Mouse (Mus musculus) layer of hippocampus, adult 6 months (tissue): ENCODE measurements around the gene Lce1l. TPM values are rescaled to one million over a fixed set of nuclear protein-coding genes. Genes with fewer than 3 reads are reported as not detected.

Experiments used
- long read RNA-seq, 2 experiments: library from polyadenylated mRNA; unstranded; transcript quantifications; one replicate each; pipeline ENCODE4 v2.0.0; 2019 to 2020
- polyA plus RNA-seq: library from polyadenylated mRNA; unstranded; fragments of <200 nt; fragmentation: Nextera tagmentation; gene quantifications from 2 replicates; pipeline ENCODE4 v1.2.3, GENCODE M21; 2021

The Lce1l gene
- not detected in 2 replicates for polyA plus RNA-seq
- long read RNA-seq, experiment 1 = 0 reads
- long read RNA-seq, experiment 2 = 0 reads

GRCm38 (mm10) chr3:92851186-92851585 lies at the start of gene Lce1l:
Lce1l (minus strand) TSS chr3:92851286.

GRCm38 (mm10) chr3:92870116-92870515 lies 19.0 kb upstream of the Lce1l start, which contains the start of gene 2310050C09Rik:
2310050C09Rik (minus strand) TSS chr3:92870216.

GRCm38 (mm10) chr3:92827108-92827507 lies 24.0 kb downstream of the Lce1l start, which contains the start of gene Kprp:
Kprp (minus strand) TSS chr3:92827247.

GRCm38 (mm10) chr3:92807791-92808190 lies 43.3 kb downstream of the Lce1l start, which contains the start of gene Lce1k:
Lce1k (minus strand) TSS chr3:92807891.

Other genes starting within 250 kb of the Lce1l start
- not detected in 2 replicates for gene 2210017I01Rik, start 243.8 kb downstream of the Lce1l start, polyA plus RNA-seq
- not detected in 2 replicates for gene Lce6a, start 229.6 kb downstream of the Lce1l start, polyA plus RNA-seq
- not detected in 2 replicates for gene Lce1a1, start 203.0 kb downstream of the Lce1l start, polyA plus RNA-seq
- gene Lce1b, start 194.4 kb downstream of the Lce1l start, polyA plus RNA-seq = not detected in 2 replicates
- not detected in 2 replicates for gene Lce1a2, start 181.0 kb downstream of the Lce1l start, polyA plus RNA-seq
- not detected in 2 replicates for gene Lce1c, start 172.0 kb downstream of the Lce1l start, polyA plus RNA-seq
- gene Lce1d, start 164.1 kb downstream of the Lce1l start, polyA plus RNA-seq = not detected in 2 replicates
- not detected in 2 replicates for gene Lce1e, start 142.2 kb downstream of the Lce1l start, polyA plus RNA-seq
- gene Lce1f, start 130.9 kb downstream of the Lce1l start, polyA plus RNA-seq = not detected in 2 replicates
- gene Gm38119, start 112.2 kb downstream of the Lce1l start, polyA plus RNA-seq = not detected in 2 replicates
- not detected in 2 replicates for gene Lce1g, start 98.9 kb downstream of the Lce1l start, polyA plus RNA-seq
- gene Lce1h, start 86.2 kb downstream of the Lce1l start, polyA plus RNA-seq = not detected in 2 replicates
- gene Lce1i, start 72.4 kb downstream of the Lce1l start, polyA plus RNA-seq = not detected in 2 replicates
- not detected in 2 replicates for gene Lce1j, start 60.8 kb downstream of the Lce1l start, polyA plus RNA-seq
- gene Lce1k, start 43.4 kb downstream of the Lce1l start, polyA plus RNA-seq = not detected in 2 replicates
- gene Kprp, start 24.0 kb downstream of the Lce1l start, polyA plus RNA-seq = not detected in 2 replicates
- not detected in 2 replicates for gene 2310050C09Rik, start 18.9 kb upstream of the Lce1l start, polyA plus RNA-seq
- gene Lce3a, start 74.9 kb upstream of the Lce1l start, polyA plus RNA-seq = not detected in 2 replicates
- not detected in 2 replicates for gene Lce3b, start 81.7 kb upstream of the Lce1l start, polyA plus RNA-seq
- not detected in 2 replicates for gene Lce3c, start 93.2 kb upstream of the Lce1l start, polyA plus RNA-seq
- gene Lce3d, start 106.1 kb upstream of the Lce1l start, polyA plus RNA-seq = not detected in 2 replicates
- gene Lce3e, start 115.8 kb upstream of the Lce1l start, polyA plus RNA-seq = not detected in 2 replicates
- gene Lce3f, start 140.9 kb upstream of the Lce1l start, polyA plus RNA-seq = not detected in 2 replicates
- gene Crct1, start 164.4 kb upstream of the Lce1l start, polyA plus RNA-seq = not detected in 2 replicates
- gene Lce1m, start 167.8 kb upstream of the Lce1l start, polyA plus RNA-seq = not detected in 2 replicates
- not detected in 2 replicates for gene Gm4858, start 217.5 kb upstream of the Lce1l start, polyA plus RNA-seq